Mouse (Mus musculus): Measurements from ENCODE around the gene Isg20l2. TPM values are rescaled to one million over a fixed set of nuclear protein-coding genes. Genes with fewer than 3 reads are reported as not detected.

The Isg20l2 gene
- polyA plus RNA-seq, 1 experiment from 2014 or later, result 63.0 TPM

GRCm38 (mm10) chr3:87949955-87950515, 19.9 kb downstream of the Isg20l2 start:
- Histone ChIP-seq H3K36me3 (no peaks in the 10 kb centered on the region), H3K4me2 (peak overlapping the region; percentile 70; the same call in 1 of the 2 replicates), H3K9ac (no peak overlapping the region), H3K27ac (no peak overlapping the region), H3K9me3 (no peaks in the 10 kb centered on the region), H3K4me1 (peaks cover 65% of the 10 kb centered on the region), H3K4me3 (no peak overlapping the region), H3K27me3 (peaks cover 31% of the 10 kb centered on the region; the same call in 1 of the 2 replicates)
- ATAC-seq (ENCODE audit: borderline replicate concordance, extremely low read depth, low FRiP score, low TSS enrichment), result no peak
- 13% methylated on average over 13 of the region's 13 CpGs for WGBS

GRCm38 (mm10) chr3:87951946-87952345, 21.8 kb downstream of the Isg20l2 start:
- H3K9me3 ChIP-seq, result no peaks in the 10 kb centered on the region
- peaks cover 57% of the 10 kb centered on the region for H3K4me1 ChIP-seq
- peak overlapping the region; percentile 39 for H3K4me3 ChIP-seq
- H3K36me3 ChIP-seq, result no peaks in the 10 kb centered on the region
- peak overlapping the region; percentile 37 for H3K9ac ChIP-seq
- peak overlapping the region; percentile 60 for H3K27ac ChIP-seq
- WGBS, result 14% methylated on average over 12 of the region's 12 CpGs
- H3K4me2 ChIP-seq, result peak overlapping the region; percentile 68
- no peak for ATAC-seq (ENCODE audit: borderline replicate concordance, extremely low read depth, low FRiP score, low TSS enrichment)
- peaks cover 31% of the 10 kb centered on the region; the same call in 1 of the 2 replicates for H3K27me3 ChIP-seq

DNA sequence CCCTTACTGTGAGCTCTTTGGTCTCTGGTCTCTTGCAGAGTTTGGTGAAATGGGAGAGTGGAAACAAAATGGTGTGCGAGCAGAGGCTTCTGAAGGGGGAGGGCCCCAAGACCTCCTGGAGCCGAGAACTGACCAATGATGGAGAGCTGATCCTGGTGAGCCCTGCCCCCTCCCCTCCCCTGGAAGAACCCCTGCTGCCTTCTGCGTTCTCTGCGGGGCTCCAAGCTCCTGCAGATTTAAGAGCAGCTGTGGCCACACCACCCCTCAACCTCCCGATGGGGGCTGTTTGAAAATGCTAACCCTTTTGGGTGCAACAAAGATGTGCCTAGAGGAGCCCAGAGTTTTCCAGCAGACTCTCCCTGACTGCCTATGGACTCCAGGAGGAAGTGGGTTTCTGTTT, 22.3 kb downstream of the Isg20l2 start:
- Histone ChIP-seq H3K4me3 (peak overlapping the region; percentile 39), H3K27ac (peak overlapping the region; percentile 60), H3K4me1 (peaks cover 52% of the 10 kb centered on the region), H3K9me3 (no peaks in the 10 kb centered on the region), H3K4me2 (peak overlapping the region; percentile 68), H3K9ac (peak overlapping the region; percentile 38), H3K36me3 (no peaks in the 10 kb centered on the region), H3K27me3 (peaks cover 31% of the 10 kb centered on the region; the same call in 1 of the 2 replicates)
- WGBS, result 7% methylated on average over 5 of the region's 5 CpGs
- peak; percentile 90 for ATAC-seq (ENCODE audit: borderline replicate concordance, extremely low read depth, low FRiP score, low TSS enrichment)

DNA sequence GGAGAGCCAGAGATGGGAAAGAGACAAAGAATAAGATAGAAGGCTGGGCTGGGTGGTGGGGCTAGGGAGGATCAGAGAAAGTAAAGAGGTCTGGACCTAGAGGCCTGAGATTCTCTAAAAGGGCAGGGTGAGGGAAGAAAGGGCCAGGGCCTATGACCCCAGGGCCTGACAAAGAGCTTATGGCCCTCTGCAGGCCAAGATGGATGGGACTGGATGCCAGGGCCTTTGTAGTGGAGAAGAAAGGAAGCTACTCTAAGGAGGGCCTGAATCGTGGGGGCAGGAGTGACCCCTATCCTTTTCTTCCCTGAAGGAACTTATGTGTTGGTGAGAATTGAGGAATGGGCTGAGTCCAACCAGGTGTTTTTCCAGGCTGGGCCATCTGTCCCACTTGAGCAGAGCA, 27.9 kb downstream of the Isg20l2 start:
- 5% methylated on average over 1 of the region's 1 CpGs for WGBS
- Histone ChIP-seq H3K27ac (no peak overlapping the region), H3K27me3 (0 out of 2 replicates have a peak, but pooled peaks cover 5% of the 10 kb centered on the region), H3K4me1 (peaks cover 17% of the 10 kb centered on the region), H3K9ac (no peak overlapping the region), H3K4me2 (no peak overlapping the region), H3K36me3 (no peaks in the 10 kb centered on the region), H3K4me3 (no peak overlapping the region), H3K9me3 (no peaks in the 10 kb centered on the region)
- no peak for ATAC-seq (ENCODE audit: borderline replicate concordance, extremely low read depth, low FRiP score, low TSS enrichment)

- WGBS, result 21% methylated on average over 4 of the region's 4 CpGs
- Histone ChIP-seq H3K36me3 (no peaks in the 10 kb centered on the region), H3K4me3 (no peak overlapping the region), H3K9me3 (no peaks in the 10 kb centered on the region), H3K27me3 (0 out of 2 replicates have a peak, but pooled peaks cover under 1% of the 10 kb centered on the region), H3K4me1 (peaks cover 13% of the 10 kb centered on the region; the same call in 1 of the 2 replicates), H3K4me2 (no peak overlapping the region), H3K27ac (no peak overlapping the region), H3K9ac (no peak overlapping the region)
- ATAC-seq (ENCODE audit: borderline replicate concordance, extremely low read depth, low FRiP score, low TSS enrichment), result no peak
Observed at GRCm38 (mm10) chr3:87958476-87958875, 28.4 kb downstream of the Isg20l2 start.

DNA sequence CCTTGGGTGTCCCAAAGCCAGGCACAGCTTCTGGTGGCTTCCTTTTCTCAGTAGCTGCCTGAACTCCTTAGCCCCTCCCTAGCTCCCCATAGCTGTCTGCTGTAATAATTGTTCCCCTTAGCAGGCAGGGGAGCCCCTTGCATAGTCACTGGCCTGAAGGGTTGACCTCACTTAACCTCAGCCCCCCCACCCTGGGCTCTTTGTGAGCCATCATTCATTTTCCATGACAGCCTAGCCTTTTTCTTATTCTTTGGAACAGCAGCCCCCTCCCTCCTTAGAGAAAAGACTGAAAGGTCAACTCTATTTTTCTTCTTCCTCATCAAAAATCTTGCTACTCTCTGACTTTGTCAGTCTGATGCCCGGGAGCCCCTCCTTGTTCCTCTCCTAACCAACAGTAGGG, 28.9 kb downstream of the Isg20l2 start:
- no peaks in the 10 kb centered on the region for H3K9me3 ChIP-seq
- no peak overlapping the region for H3K27ac ChIP-seq
- no peak for ATAC-seq (ENCODE audit: borderline replicate concordance, extremely low read depth, low FRiP score, low TSS enrichment)
- no peak overlapping the region for H3K4me2 ChIP-seq
- peaks cover 13% of the 10 kb centered on the region; the same call in 1 of the 2 replicates for H3K4me1 ChIP-seq
- H3K36me3 ChIP-seq, result no peaks in the 10 kb centered on the region
- WGBS, result 35% methylated on average over 1 of the region's 1 CpGs
- H3K4me3 ChIP-seq, result no peak overlapping the region
- no peaks in the 10 kb centered on the region for H3K27me3 ChIP-seq
- H3K9ac ChIP-seq, result no peak overlapping the region

- Histone ChIP-seq H3K9ac (no peak overlapping the region), H3K36me3 (no peaks in the 10 kb centered on the region), H3K27ac (no peak overlapping the region), H3K4me3 (no peak overlapping the region), H3K27me3 (no peaks in the 10 kb centered on the region), H3K4me2 (no peak overlapping the region), H3K4me1 (peaks cover 13% of the 10 kb centered on the region; the same call in 1 of the 2 replicates), H3K9me3 (no peaks in the 10 kb centered on the region)
- 68% methylated on average over 7 of the region's 7 CpGs for WGBS
- ATAC-seq (ENCODE audit: borderline replicate concordance, extremely low read depth, low FRiP score, low TSS enrichment), result no peak
Observed at GRCm38 (mm10) chr3:87959371-87959770, 29.3 kb downstream of the Isg20l2 start.

- H3K4me1 ChIP-seq, result peaks cover 13% of the 10 kb centered on the region; the same call in 1 of the 2 replicates
- H3K4me2 ChIP-seq, result peak overlapping the region; percentile 67
- H3K36me3 ChIP-seq, result no peaks in the 10 kb centered on the region
- no peak; the same call in 1 of the 2 replicates for ATAC-seq (ENCODE audit: borderline replicate concordance, extremely low read depth, low FRiP score, low TSS enrichment)
- H3K9ac ChIP-seq, result peak overlapping the region; percentile 52
- peak overlapping the region; percentile 42 for H3K4me3 ChIP-seq
- no peaks in the 10 kb centered on the region for H3K9me3 ChIP-seq
- H3K27me3 ChIP-seq, result no peaks in the 10 kb centered on the region
- 5% methylated on average over 10 of the region's 10 CpGs for WGBS
- H3K27ac ChIP-seq, result peak overlapping the region; percentile 95
Observed at GRCm38 (mm10) chr3:87960191-87960585, 30.1 kb downstream of the Isg20l2 start.

- H3K27ac ChIP-seq, result peak overlapping the region; percentile 95
- H3K9me3 ChIP-seq, result no peaks in the 10 kb centered on the region
- H3K4me2 ChIP-seq, result peak overlapping the region; percentile 67
- WGBS, result under 1% methylated on average over 27 of the region's 27 CpGs
- H3K36me3 ChIP-seq, result no peaks in the 10 kb centered on the region
- H3K4me1 ChIP-seq, result peaks cover 13% of the 10 kb centered on the region; the same call in 1 of the 2 replicates
- peak; percentile 99 for ATAC-seq (ENCODE audit: borderline replicate concordance, extremely low read depth, low FRiP score, low TSS enrichment)
- H3K9ac ChIP-seq, result peak overlapping the region; percentile 52
- peak overlapping the region; percentile 42 for H3K4me3 ChIP-seq
- no peaks in the 10 kb centered on the region for H3K27me3 ChIP-seq
Observed at GRCm38 (mm10) chr3:87960586-87961191, 30.6 kb downstream of the Isg20l2 start.

GRCm38 (mm10) chr3:87970184-87970938, 40.2 kb downstream of the Isg20l2 start:
- 0 out of 2 replicates have a peak overlapping the region, but pooled peaks have one; percentile 77 for H3K9ac ChIP-seq
- H3K4me1 ChIP-seq, result peaks cover 47% of the 10 kb centered on the region
- H3K4me2 ChIP-seq, result peak overlapping the region; percentile 91
- ATAC-seq (ENCODE audit: borderline replicate concordance, extremely low read depth, low FRiP score, low TSS enrichment), result 0 out of 2 replicates have a peak, but pooled peaks have one; percentile 8
- peaks cover 3% of the 10 kb centered on the region; the same call in 1 of the 2 replicates for H3K27me3 ChIP-seq
- H3K9me3 ChIP-seq, result no peaks in the 10 kb centered on the region
- H3K4me3 ChIP-seq, result peak overlapping the region; percentile 59
- WGBS, result 2% methylated on average over 21 of the region's 21 CpGs
- peak overlapping the region; percentile 79 for H3K27ac ChIP-seq
- peaks cover 2% of the 10 kb centered on the region for H3K36me3 ChIP-seq

DNA sequence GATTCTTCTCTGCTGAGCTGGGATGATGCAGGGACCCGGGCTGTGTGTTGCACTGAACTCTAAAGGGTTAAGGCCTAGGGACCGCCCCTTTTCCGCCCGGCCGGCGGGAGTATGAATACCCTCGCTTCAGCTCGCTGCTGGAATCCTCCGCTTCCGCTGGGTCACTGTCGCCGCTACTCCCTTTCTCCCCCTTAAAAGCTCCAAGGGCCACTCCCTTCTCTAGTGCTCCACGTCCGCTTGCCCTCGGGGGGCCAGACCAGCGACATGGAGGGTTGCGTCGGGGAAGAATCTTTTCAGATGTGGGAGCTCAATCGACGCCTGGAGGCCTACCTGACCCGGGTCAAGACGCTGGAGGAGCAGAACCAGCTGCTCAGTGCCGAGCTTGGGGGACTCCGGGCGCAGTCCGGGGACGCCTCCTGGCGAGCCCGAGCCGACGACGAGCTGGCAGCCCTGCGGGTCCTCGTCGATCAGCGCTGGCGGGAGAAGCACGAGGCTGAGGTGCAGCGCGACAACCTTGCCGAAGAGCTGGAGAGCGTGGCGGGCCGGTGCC, 40.9 kb downstream of the Isg20l2 start, which contains the start of gene Nes:
TSS of gene Nes (plus strand) at position 140 of the 550 bp plus-strand sequence.
- Histone ChIP-seq H3K4me1 (peaks cover 47% of the 10 kb centered on the region), H3K9me3 (no peaks in the 10 kb centered on the region), H3K27ac (peak within 1 kb of the TSS; percentile 79), H3K36me3 (peaks cover 6% of the 10 kb centered on the region), H3K9ac (peak within 1 kb of the TSS; percentile 77), H3K4me3 (peak within 1 kb of the TSS; percentile 59), H3K27me3 (peaks cover 3% of the 10 kb centered on the region; the same call in 1 of the 2 replicates), H3K4me2 (peak within 1 kb of the TSS; percentile 91)
- ATAC-seq (ENCODE audit: borderline replicate concordance, extremely low read depth, low FRiP score, low TSS enrichment), result peak; percentile 84
- WGBS, result under 1% methylated on average over 44 of the region's 44 CpGs
